Mouse (Mus musculus) macrophage (primary cell): Measurements from ENCODE around the gene Tbc1d22a. TPM values are rescaled to one million over a fixed set of nuclear protein-coding genes. Genes with fewer than 3 reads are reported as not detected.
"Not testable (repeated sequence)": the region's sequence is repeated elsewhere in the genome, so short reads cannot be mapped to it uniquely, and the experiment has no call there.

Source experiments
- H3K27ac ChIP-seq: fragments of 350-480 bp; formaldehyde crosslinking; 2 replicates; pipeline ENCODE4 v1.9.0; 2021
- H3K36me3 ChIP-seq: fragments of 350-480 bp; formaldehyde crosslinking; 2 replicates; pipeline ENCODE4 v1.9.0; 2021; ENCODE audit errors: inconsistent target
- H3K4me3 ChIP-seq: fragments of 350-480 bp; formaldehyde crosslinking; 2 replicates; pipeline ENCODE4 v1.9.0; 2021; ENCODE audit errors: inconsistent target
- H3K79me2 ChIP-seq: fragments of 350-480 bp; formaldehyde crosslinking; 2 replicates; pipeline ENCODE4 v1.9.0; 2021; ENCODE audit errors: inconsistent target
- WGBS: methylation state at CpG from one replicate; pipeline ENCODE4 v1.1.7; 2026; ENCODE audit warnings: inconsistent platforms; ENCODE audit not compliant: missing documents; 5-methylcytosine and 5-hydroxymethylcytosine counted together
- polyA plus RNA-seq: library from polyadenylated mRNA; stranded (reverse); fragments of 250-400 nt; gene quantifications from 3 replicates; pipeline ENCODE4 v1.2.4, GENCODE M21; 2018; ENCODE audit warnings: inconsistent platforms

Tbc1d22a gene
- polyA plus RNA-seq, 1 experiment from 2014 or later = 49.5 TPM

DNA sequence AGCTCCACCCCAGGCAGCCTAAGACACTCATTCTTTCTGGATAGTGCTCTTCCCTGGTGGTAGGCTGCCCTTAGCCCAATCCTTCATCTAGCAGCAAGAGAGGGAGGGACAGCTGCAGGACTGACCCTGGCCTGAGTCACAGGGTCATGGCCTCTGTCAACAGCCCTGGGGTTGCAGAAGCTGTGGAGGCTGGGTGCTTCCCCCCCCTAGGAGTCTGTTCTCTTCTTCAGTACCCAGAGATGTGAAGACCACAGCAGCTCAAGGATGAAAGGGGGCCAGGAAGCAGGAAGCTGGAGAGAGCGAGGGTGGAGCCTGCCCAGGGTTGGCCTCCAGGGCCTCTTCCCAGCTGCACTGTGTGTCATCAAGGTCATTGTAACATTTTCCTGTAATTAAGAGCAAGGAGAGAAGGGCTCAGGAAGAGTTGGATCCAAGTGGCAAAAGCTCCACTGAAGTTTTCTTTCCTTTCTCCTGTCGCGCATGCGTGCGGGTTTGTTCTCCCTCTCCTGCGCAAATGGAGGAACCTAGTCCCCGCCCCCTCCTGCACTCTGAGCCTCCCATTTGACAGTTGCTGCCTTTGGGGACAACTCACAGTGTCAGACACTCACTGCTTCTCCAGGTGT is 10.2 kb upstream of the Tbc1d22a start:
- Histone ChIP-seq H3K4me3 (no peak overlapping the region), H3K27ac (peak overlapping the region; percentile 99), H3K36me3 (no peaks in the 10 kb centered on the region), H3K79me2 (peaks cover 8% of the 10 kb centered on the region; the same call in 1 of the 2 replicates)
- 60% methylated on average over 7 of the region's 7 CpGs for WGBS

DNA sequence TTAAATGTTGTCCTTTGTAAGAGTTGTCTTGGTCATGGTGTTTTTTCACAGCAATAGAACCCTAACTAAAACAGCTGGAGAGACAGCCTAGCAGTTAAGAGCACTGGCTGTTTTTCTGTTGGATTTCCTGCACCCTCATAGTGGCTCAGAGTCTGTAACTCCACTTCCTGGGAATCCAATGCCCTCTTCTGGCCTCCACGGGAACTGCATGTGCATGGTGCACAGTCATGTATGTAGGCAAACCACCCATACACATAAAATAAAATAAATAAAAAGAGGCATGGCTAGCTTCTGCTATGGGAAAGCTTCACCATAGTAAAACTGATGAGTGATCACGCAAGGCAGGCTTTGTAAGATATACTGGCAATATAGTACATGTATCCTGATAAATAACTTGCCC is 9.0 kb upstream of the Tbc1d22a start:
- 51% methylated on average over 2 of the region's 2 CpGs for WGBS
- peak overlapping the region; percentile 99 for H3K27ac ChIP-seq
- no peak overlapping the region for H3K4me3 ChIP-seq
- H3K79me2 ChIP-seq = peaks cover 20% of the 10 kb centered on the region
- H3K36me3 ChIP-seq = no peaks in the 10 kb centered on the region

GRCm38 (mm10) chr15:86206385-86206784 is 7.9 kb upstream of the Tbc1d22a start:
- WGBS = 86% methylated on average over 4 of the region's 4 CpGs
- Histone ChIP-seq H3K79me2 (peaks cover 31% of the 10 kb centered on the region), H3K4me3 (no peak overlapping the region), H3K36me3 (no peaks in the 10 kb centered on the region), H3K27ac (peak overlapping the region; percentile 99)

DNA sequence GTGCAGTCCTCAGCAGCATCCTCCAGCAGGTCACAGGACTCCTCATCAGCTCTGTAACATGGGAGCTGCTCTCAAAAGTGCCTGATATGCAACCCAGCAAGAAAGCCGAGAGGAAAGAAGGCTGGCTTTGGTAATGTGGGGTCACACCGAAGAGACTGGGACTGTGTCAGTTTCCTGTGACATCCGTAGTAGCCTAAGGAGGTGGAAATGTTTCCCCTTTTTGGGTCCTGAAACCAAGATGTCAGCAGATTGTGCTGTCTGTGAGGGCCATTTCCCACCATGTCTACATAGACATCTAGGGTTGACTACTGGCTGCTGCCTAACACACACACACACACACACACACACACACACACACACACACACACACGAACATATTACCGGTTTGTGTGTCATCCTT is 2.1 kb upstream of the Tbc1d22a start:
- H3K36me3 ChIP-seq = not testable (repeated sequence)
- Histone ChIP-seq H3K27ac (peak overlapping the region; percentile 90), H3K4me3 (peak overlapping the region; percentile 88; the same call in 1 of the 2 replicates), H3K79me2 (peaks cover 81% of the 10 kb centered on the region)
- 51% methylated on average over 2 of the region's 5 CpGs for WGBS

DNA sequence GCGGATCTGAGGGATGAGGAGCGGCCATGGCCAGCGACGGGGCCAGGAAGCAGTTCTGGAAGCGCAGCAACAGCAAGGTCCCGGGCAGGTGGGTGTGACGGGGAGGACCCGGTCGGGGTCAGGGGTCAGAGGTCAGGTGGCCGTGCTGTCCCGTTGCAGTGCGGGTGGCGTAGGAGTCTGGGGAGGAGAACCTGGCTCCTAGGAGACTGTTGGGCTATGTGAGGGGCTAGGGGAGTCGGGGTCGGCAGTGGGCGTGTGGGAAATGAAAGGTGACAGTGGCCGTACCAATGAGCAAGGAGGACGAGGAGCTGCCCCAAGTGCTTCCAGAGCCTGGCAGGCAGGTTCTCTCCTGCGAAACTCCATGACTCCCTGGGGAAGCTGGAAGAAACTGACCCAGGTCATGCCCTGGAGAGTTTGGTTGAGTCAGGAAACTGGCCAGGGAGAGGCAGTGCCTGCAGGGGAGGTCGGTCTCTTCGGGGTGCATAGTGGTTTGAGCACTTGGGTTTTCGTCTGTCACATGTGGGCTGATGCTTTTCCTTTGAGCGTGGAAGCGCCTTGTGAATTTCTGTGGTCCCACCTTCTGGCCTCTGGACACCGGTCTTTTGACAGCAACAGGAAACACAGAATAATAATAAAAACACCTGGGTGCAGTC is 416 bp downstream of the Tbc1d22a start:
- no peaks in the 10 kb centered on the region for H3K36me3 ChIP-seq
- H3K79me2 ChIP-seq = peaks cover 92% of the 10 kb centered on the region
- 3% methylated on average over 21 of the region's 25 CpGs for WGBS
- H3K27ac ChIP-seq = peak overlapping the region; percentile 90
- H3K4me3 ChIP-seq = peak overlapping the region; percentile 88

DNA sequence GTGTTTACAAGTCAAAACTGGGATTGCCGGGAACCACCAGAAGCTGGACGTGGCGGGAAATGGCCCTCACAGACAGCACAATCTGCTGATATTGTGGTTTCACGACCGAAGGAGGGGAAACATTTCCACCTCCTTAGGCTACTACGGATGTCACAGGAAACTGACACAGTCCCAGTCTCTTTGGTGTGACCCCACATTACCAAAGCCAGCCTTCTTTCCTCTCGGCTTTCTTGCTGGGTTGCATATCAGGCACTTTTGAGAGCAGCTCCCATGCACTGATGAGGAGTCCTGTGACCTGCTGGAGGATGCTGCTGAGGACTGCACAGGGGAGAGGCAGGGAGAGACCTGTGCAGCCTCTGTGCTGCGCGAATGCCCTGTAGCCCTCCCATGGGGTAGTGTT is 2.4 kb downstream of the Tbc1d22a start:
- H3K27ac ChIP-seq = peak overlapping the region; percentile 74

DNA sequence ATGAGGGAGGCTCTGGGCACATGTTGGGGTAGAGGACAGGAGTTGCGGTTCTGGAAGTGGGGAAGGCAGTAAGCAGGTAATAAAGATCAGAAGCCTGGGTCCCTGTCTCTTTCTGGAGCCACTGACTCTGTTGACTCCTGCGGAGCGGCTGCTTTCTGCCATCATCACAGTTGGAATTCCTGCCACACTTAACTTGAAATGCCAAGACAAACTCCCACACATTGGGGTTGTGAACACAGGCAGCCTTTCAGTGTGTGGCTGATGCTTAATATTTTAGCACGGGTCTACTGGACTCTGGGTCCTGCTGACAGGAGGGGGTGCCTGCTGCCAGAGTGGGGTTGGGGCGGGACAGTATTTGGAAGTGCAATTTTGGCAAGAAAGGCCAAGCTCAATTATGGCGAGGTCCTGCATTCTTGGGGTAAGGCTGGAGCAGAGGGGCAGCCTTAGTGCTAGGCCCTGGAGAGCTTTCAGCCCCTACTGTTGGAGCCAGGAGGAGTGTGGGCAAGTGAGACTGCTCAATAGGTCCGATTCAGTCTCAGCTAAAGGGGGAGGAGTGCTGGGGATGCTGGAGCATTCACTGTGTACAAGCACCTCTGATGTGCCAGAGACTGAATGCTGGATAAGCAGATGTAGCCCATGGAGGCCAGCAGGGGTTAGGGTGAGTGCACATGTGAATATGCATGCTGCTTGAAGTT is 5.4 kb downstream of the Tbc1d22a start:
- Histone ChIP-seq H3K4me3 (no peak overlapping the region), H3K27ac (peak overlapping the region; percentile 91), H3K79me2 (peaks cover 88% of the 10 kb centered on the region), H3K36me3 (no peaks in the 10 kb centered on the region)
- 86% methylated on average over 6 of the region's 7 CpGs for whole genome bisulfite sequencing

More for the DNA sequence above, 2.4 kb downstream of the Tbc1d22a start:
- not testable (repeated sequence) for H3K36me3 ChIP-seq, H3K4me3 ChIP-seq
- 63% methylated on average over 8 of the region's 9 CpGs for WGBS
- H3K79me2 ChIP-seq = peaks cover 90% of the 10 kb centered on the region

DNA sequence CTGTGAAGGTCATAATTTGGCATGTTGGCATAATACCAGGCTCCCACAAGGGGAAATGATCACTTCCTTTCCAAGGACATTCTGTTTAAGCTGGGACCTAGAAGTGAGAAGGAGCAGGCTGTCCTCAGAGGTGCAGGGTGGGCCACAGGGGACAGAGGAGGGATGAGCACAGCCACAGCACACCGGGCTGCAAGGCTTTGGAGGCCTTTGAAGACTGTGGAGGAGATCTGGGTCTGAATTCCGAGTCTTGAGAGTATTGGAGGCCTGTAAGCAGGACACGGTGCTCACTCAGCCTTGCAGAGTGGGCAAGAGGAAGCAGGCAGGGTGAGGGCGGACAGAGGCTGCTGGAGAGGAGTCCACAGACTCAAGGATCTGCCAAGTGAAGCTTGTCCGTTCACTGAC is 6.0 kb downstream of the Tbc1d22a start:
- peak overlapping the region; percentile 91 for H3K27ac ChIP-seq
- no peaks in the 10 kb centered on the region for H3K36me3 ChIP-seq
- H3K4me3 ChIP-seq = no peak overlapping the region
- 19% methylated on average over 5 of the region's 5 CpGs for WGBS
- peaks cover 82% of the 10 kb centered on the region for H3K79me2 ChIP-seq

DNA sequence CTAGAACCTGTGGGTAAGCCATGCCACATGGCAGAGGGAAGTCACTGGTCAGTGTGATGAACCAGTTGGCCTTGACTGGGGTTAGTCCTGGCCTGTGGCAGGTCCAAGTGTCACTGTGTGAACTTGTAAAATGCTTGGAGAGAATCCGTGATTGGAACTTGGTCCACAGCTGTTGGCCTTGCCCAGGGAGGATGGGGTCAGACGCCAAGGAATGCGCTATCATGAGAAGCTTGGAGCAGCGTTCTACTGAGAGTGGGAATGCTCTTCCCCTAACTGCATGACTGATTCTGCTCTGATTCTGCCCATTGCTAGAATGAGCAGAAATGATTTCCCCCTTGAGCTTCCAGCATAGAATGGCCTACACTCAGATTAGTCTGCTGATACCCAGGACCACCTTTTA is 6.5 kb downstream of the Tbc1d22a start:
- H3K4me3 ChIP-seq = no peak overlapping the region
- H3K79me2 ChIP-seq = peaks cover 80% of the 10 kb centered on the region
- WGBS = 91% methylated on average over 4 of the region's 4 CpGs
- no peaks in the 10 kb centered on the region for H3K36me3 ChIP-seq
- H3K27ac ChIP-seq = peak overlapping the region; percentile 91

GRCm38 (mm10) chr15:86221369-86221768 is 7.1 kb downstream of the Tbc1d22a start:
- Histone ChIP-seq H3K27ac (peak overlapping the region; percentile 91), H3K36me3 (no peaks in the 10 kb centered on the region), H3K4me3 (no peak overlapping the region), H3K79me2 (peaks cover 81% of the 10 kb centered on the region)
- 90% methylated on average over 3 of the region's 4 CpGs for WGBS

- 91% methylated on average over 4 of the region's 11 CpGs for WGBS
- H3K27ac ChIP-seq = peak overlapping the region; percentile 91
- not testable (repeated sequence) for H3K36me3 ChIP-seq
These were observed 7.6 kb downstream of the Tbc1d22a start for GRCm38 (mm10) chr15:86221901-86222300.

GRCm38 (mm10) chr15:86224972-86225551 is 10.8 kb downstream of the Tbc1d22a start:
- H3K79me2 ChIP-seq = peaks cover 81% of the 10 kb centered on the region
- peak overlapping the region; percentile 98 for H3K27ac ChIP-seq
- no peaks in the 10 kb centered on the region for H3K36me3 ChIP-seq
- no peak overlapping the region for H3K4me3 ChIP-seq
- 1% methylated on average over 7 of the region's 7 CpGs for WGBS

More at GRCm38 (mm10) chr15:86221901-86222300, 7.6 kb downstream of the Tbc1d22a start:
- peaks cover 81% of the 10 kb centered on the region for H3K79me2 ChIP-seq
- not testable (repeated sequence) for H3K4me3 ChIP-seq

- H3K79me2 ChIP-seq = peaks cover 82% of the 10 kb centered on the region
- H3K4me3 ChIP-seq = no peak overlapping the region
- peak overlapping the region; percentile 98 for H3K27ac ChIP-seq
- WGBS = 94% methylated on average over 5 of the region's 5 CpGs
- no peaks in the 10 kb centered on the region for H3K36me3 ChIP-seq
These were observed 12.0 kb downstream of the Tbc1d22a start for GRCm38 (mm10) chr15:86226221-86226620.

- 96% methylated on average over 2 of the region's 2 CpGs for WGBS
- Histone ChIP-seq H3K4me3 (no peak overlapping the region), H3K36me3 (no peaks in the 10 kb centered on the region), H3K27ac (no peak overlapping the region), H3K79me2 (peaks cover 82% of the 10 kb centered on the region)
These were observed 12.7 kb downstream of the Tbc1d22a start for GRCm38 (mm10) chr15:86226968-86227367.

DNA sequence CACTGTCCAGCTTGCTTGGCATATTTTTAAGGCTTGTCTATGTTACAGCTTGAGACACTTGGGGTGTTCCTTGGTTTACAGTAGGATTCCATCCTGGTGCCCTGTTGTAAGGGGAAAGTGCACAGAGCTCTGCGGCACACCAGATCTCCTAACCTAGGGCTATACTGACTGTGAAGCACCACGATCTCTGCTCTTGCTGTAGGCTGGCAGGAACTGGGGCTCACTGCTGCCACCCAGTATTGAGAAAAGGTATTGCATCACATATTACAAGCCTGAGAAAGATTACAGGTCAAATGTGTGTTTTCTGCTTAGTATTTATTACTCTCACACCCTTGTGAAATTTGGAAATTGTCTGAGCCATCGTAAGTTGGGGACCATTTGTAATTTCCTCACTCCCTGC is 13.9 kb downstream of the Tbc1d22a start:
- 33% methylated on average over 3 of the region's 3 CpGs for WGBS
- peak overlapping the region; percentile 41 for H3K27ac ChIP-seq
- H3K79me2 ChIP-seq = peaks cover 82% of the 10 kb centered on the region
- H3K4me3 ChIP-seq = no peak overlapping the region
- H3K36me3 ChIP-seq = no peaks in the 10 kb centered on the region
